Mouse (Mus musculus): ENCODE data around the gene Ldha. TPM values are rescaled to one million over a fixed set of nuclear protein-coding genes. Genes with fewer than 3 reads are reported as not detected.

Gene Ldha
- total RNA-seq (2021), result 100 to 1,000 TPM; 738 to 741 TPM
- polyA plus RNA-seq (2012; rRNA removed), result 674 and 1,134 TPM in 2 replicates
- long read RNA-seq, transcript Ldha-202 (8 exons, 1,588 nt), result major isoform, 1,888 of 1,952 reads
- long read RNA-seq, partial matches to known transcripts, result 46 of 1,952 reads
- long read RNA-seq, other reads (novel, unspliced or antisense), result 16 of 1,952 reads

DNA sequence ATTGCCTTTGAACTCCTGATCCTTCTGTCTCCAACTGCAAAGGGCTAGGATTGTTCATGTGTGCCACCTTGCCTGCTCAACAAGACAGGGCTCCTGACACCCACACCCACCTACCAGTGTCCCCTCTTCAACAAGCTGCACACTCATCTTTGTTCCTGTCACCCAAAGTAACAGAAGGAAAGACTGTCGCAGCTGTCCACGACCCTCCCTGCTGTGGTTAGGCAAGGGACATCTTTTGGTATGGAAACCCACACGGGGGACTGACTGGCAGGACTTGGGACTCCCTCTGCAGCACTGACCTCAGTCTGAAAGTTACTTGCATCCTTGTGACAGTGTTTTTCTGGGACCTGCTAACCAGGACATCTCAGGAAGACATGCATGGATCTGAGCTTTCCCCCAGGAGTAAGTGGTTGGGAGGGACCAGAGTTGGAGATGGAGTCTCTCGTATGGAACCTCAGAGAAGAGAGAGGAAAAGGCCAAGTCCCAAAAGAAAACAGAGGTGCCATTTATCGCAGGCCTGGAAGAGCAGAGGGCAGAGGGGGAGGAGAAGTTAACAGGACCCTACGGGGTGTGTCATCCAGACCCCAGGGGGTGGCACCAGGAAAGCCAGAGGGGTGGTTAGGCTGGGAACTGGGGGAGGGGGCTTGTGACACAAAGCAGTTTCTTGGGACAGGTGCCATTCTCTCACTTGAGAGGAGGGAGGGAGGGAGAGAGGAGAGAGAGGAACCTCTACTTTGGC is at the start of gene Ldha:
Gene Ldha (plus strand): TSS at position 689 of the 739 bp plus-strand sequence.
- intact Hi-C loops (cut with DNase I), result no loop called here
- WGBS, result 69% methylated on average over 6 of the region's 6 CpGs
- peaks cover 19% of the 10 kb centered on the region for H3K4me1 ChIP-seq (ENCODE audit: control insufficient read depth, insufficient read depth, low read length)
- H3K36me3 ChIP-seq (ENCODE audit: control insufficient read depth, insufficient read depth, low read length), result no peaks in the 10 kb centered on the region
- no peak within 1 kb of the TSS for H3K27ac ChIP-seq
- no peaks in the 10 kb centered on the region for H3K79me2 ChIP-seq (replicated peaks; ENCODE audit: control insufficient read depth, insufficient read depth, low read length)
- no peaks in the 10 kb centered on the region for H3K27me3 ChIP-seq (ENCODE audit: control insufficient read depth, insufficient read depth, low read length)
- DNase-seq, result no peak
- H3K9ac ChIP-seq (ENCODE audit: low read depth, low read length), result no peak within 1 kb of the TSS
- no peak within 1 kb of the TSS for H3K4me3 ChIP-seq
- TF ChIP-seq POLR2A (IDR thresholded peaks at IDR 0.05; ENCODE audit: insufficient read depth, low read depth, low read length), result no peak
- TF ChIP-seq CTCF (IDR thresholded peaks at IDR 0.05), result no peak
- no peak for TF ChIP-seq EP300 (IDR thresholded peaks at IDR 0.05; ENCODE audit: insufficient read depth, low read depth, low read length)

DNA sequence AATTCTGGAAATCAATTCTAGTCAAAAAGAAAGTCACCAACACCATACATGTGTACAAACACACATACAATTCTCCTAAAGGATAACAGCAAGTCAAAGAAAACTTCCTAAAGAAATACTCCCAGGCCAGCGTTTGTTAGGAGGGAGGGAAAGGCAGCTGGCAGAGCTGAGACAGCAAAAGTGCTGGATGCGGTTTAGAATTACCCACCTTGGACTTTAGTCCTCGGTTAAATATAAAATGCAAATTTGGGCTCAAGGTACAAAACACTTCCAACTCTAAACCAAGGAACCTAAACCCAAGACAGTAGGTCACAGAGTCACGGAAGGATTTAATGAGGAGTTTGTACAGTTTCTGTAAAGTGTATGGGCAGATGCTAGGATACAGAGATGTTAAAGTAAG is 47.4 kb upstream of the Ldha start:
- Histone ChIP-seq H3K27me3 (ENCODE audit: control insufficient read depth, insufficient read depth, low read length) (no peaks in the 10 kb centered on the region), H3K4me1 (ENCODE audit: control insufficient read depth, insufficient read depth, low read length) (peaks cover 4% of the 10 kb centered on the region), H3K36me3 (ENCODE audit: control insufficient read depth, insufficient read depth, low read length) (peaks cover 9% of the 10 kb centered on the region), H3K79me2 (replicated peaks; ENCODE audit: control insufficient read depth, insufficient read depth, low read length) (peaks cover 4% of the 10 kb centered on the region), H3K27ac (no peak overlapping the region), H3K9ac (ENCODE audit: low read depth, low read length) (no peak overlapping the region), H3K4me3 (no peak overlapping the region)
- no peak for DNase-seq
- intact Hi-C loops (cut with DNase I), result loop anchor here (10.0 kb wide), 1 partner anchor 121 kb away; the partner anchor contains the start of gene Tsg101
- TF ChIP-seq CTCF (IDR thresholded peaks at IDR 0.05), result no peak
- TF ChIP-seq EP300 (IDR thresholded peaks at IDR 0.05; ENCODE audit: insufficient read depth, low read depth, low read length), result no peak
- no peak for TF ChIP-seq POLR2A (IDR thresholded peaks at IDR 0.05; ENCODE audit: insufficient read depth, low read depth, low read length)
- 84% methylated on average over 4 of the region's 4 CpGs for WGBS

DNA sequence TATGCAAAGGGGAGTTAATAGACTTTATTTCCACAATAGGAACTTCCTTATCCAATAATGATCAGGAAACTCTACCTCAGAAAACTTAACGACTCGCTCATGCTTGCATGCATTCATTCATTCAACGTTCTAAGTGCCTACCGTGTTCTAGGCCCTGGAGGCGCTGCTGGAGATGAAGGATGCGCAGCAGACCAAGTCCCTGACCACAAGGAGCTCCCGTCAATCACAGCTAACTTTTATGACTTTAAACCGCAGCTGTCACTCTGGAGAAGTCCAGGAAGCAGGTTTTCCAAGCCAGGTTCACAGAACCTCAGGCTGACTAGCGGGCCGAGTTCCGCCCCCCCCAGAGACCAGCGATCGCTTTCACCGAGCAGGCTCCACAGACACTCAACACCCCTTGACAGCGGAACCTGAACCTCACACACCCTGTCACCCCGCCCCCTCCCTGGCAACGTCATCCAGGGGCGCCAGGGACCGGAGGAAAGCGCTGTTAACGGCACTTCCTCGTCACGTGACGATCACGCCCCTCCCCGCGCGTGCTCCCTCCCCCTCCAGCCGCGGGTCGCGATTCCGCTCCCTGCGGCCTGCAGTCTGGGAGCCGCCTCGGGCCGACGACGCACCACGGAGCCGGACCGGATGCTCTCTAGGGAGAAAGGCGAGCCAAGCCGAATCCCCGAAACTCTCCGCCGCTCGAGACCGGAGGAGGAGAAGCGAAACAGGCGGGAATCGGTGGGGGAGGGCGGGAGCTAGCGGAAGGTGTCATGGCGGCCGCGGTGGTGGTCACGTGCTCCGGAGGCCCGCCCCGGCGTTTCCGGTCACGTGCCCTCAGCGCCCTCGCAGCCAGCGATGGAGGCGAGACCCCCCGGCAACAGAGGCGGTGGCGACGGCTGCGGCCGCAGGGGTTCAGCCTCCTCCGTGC is 45.7 kb upstream of the Ldha start, which contains the start of the genes Hps5 and Gtf2h1:
Gene Hps5 (minus strand): TSS at position 778 of the 919 bp plus-strand sequence.
Gene Gtf2h1 (plus strand): TSS at position 817 of the 919 bp plus-strand sequence.
- peak; percentile 97 to 98 for DNase-seq
- Histone ChIP-seq H3K79me2 (replicated peaks; ENCODE audit: control insufficient read depth, insufficient read depth, low read length) (peaks cover 4% of the 10 kb centered on the region), H3K9ac (ENCODE audit: low read depth, low read length) (peak within 1 kb of the TSS; percentile 94), H3K4me3 (peak within 1 kb of the TSS; percentile 60), H3K27ac (peak within 1 kb of the TSS; percentile 94), H3K36me3 (ENCODE audit: control insufficient read depth, insufficient read depth, low read length) (peaks cover 9% of the 10 kb centered on the region), H3K27me3 (ENCODE audit: control insufficient read depth, insufficient read depth, low read length) (no peaks in the 10 kb centered on the region), H3K4me1 (ENCODE audit: control insufficient read depth, insufficient read depth, low read length) (peaks cover 4% of the 10 kb centered on the region)
- under 1% methylated on average over 75 of the region's 75 CpGs for WGBS
- TF ChIP-seq CTCF (IDR thresholded peaks at IDR 0.05), result no peak
- TF ChIP-seq EP300 (IDR thresholded peaks at IDR 0.05; ENCODE audit: insufficient read depth, low read depth, low read length), result 0 out of 2 replicates have a peak, but pooled peaks have one; percentile 13
- TF ChIP-seq POLR2A (IDR thresholded peaks at IDR 0.05; ENCODE audit: insufficient read depth, low read depth, low read length), result peak; percentile 62
- intact Hi-C loops (cut with DNase I), result loop anchor here (2.0 to 10.0 kb wide), 3 partner anchors 51 to 212 kb away; partner anchors contain the start of genes Spty2d1 and Tsg101

DNA sequence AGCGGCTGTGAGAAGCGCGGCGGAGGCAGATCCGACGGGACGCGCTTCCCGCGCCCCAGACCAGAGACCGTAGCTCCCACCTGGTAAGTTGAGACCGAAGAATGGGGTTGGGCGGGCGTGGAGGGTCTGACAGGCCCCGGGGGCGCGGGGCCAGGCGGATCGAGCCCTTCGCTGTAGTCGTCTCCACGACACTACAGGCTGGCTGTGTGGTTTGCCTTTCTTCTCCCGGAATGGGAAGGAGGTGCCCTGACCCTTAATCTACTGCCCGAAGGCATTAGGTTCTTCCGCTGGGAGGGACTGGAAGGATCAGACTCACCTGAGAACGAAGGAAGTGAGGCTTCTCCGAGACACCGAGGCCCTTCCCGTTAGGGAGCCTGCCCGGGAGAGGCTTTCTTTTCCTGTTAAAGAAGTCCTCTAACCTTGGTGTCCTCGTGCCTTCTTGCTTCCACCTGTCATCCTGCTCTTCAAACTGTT is 45.0 kb upstream of the Ldha start:
- intact Hi-C loops (cut with DNase I), result loop anchor here (2.0 to 10.0 kb wide), 3 partner anchors 51 to 211 kb away; partner anchors contain the start of genes Spty2d1 and Tsg101
- TF ChIP-seq POLR2A (IDR thresholded peaks at IDR 0.05; ENCODE audit: insufficient read depth, low read depth, low read length), result no peak
- TF ChIP-seq EP300 (IDR thresholded peaks at IDR 0.05; ENCODE audit: insufficient read depth, low read depth, low read length), result no peak
- TF ChIP-seq CTCF (IDR thresholded peaks at IDR 0.05), result no peak
- under 1% methylated on average over 31 of the region's 31 CpGs for WGBS

DNA sequence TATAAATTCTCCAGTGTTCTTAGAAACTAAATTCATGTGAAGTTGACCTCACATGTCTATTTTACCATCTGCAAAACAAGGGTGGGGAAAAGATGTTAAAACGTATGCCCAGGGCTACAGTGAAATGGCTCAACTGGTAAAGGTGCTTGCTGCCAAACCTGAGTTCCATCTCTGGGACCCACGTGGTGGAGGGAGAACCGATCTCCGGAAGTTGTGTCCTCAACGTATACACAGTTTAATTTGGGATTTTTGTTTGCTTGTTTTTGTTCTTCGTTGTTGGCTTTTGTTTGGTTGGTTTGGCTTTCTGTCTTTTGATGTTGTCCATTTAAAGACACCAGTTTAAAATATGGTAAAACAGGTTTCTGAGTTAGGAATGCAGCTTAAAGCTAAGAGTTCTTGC is 44.5 kb upstream of the Ldha start:
- peaks cover 4% of the 10 kb centered on the region for H3K4me1 ChIP-seq (ENCODE audit: control insufficient read depth, insufficient read depth, low read length)
- DNase-seq, result no peak
- TF ChIP-seq CTCF (IDR thresholded peaks at IDR 0.05) (no peak), EP300 (IDR thresholded peaks at IDR 0.05; ENCODE audit: insufficient read depth, low read depth, low read length) (no peak), POLR2A (IDR thresholded peaks at IDR 0.05; ENCODE audit: insufficient read depth, low read depth, low read length) (no peak)
- no peaks in the 10 kb centered on the region for H3K27me3 ChIP-seq (ENCODE audit: control insufficient read depth, insufficient read depth, low read length)
- 33% methylated on average over 6 of the region's 6 CpGs for WGBS
- H3K79me2 ChIP-seq (replicated peaks; ENCODE audit: control insufficient read depth, insufficient read depth, low read length), result peaks cover 4% of the 10 kb centered on the region
- intact Hi-C loops (cut with DNase I), result loop anchor here (2.0 to 10.0 kb wide), 3 partner anchors 50 to 211 kb away; partner anchors contain the start of genes Spty2d1 and Tsg101
- peak overlapping the region; percentile 60 for H3K4me3 ChIP-seq
- no peak overlapping the region for H3K9ac ChIP-seq (ENCODE audit: low read depth, low read length)
- H3K27ac ChIP-seq, result no peak overlapping the region; the same call in 1 of the 2 replicates
- peaks cover 9% of the 10 kb centered on the region for H3K36me3 ChIP-seq (ENCODE audit: control insufficient read depth, insufficient read depth, low read length)

More for the DNA sequence above, 45.0 kb upstream of the Ldha start:
- Histone ChIP-seq H3K27me3 (ENCODE audit: control insufficient read depth, insufficient read depth, low read length) (no peaks in the 10 kb centered on the region), H3K9ac (ENCODE audit: low read depth, low read length) (peak overlapping the region; percentile 94), H3K79me2 (replicated peaks; ENCODE audit: control insufficient read depth, insufficient read depth, low read length) (peaks cover 4% of the 10 kb centered on the region), H3K36me3 (ENCODE audit: control insufficient read depth, insufficient read depth, low read length) (peaks cover 9% of the 10 kb centered on the region), H3K27ac (peak overlapping the region; percentile 94), H3K4me3 (peak overlapping the region; percentile 60), H3K4me1 (ENCODE audit: control insufficient read depth, insufficient read depth, low read length) (peaks cover 4% of the 10 kb centered on the region)
- no peak for DNase-seq

Data from heart, adult 2 months (tissue).